Mouse (Mus musculus): ENCODE measurements around the gene Dennd6a.

- no peak for TF ChIP-seq CTCF (IDR thresholded peaks at IDR 0.05; ENCODE audit: extremely low read depth, insufficient read depth, low read length)
- TF ChIP-seq POLR2A (IDR thresholded peaks at IDR 0.05; ENCODE audit: extremely low read depth, insufficient read depth, low read length), result no peak
Measured at GRCm38 (mm10) chr14:26557581-26557980, 16.1 kb upstream of the Dennd6a start.

All from cortical plate, adult 2 months (tissue).